Mouse (Mus musculus): ENCODE data around the gene Cdh13. TPM values are rescaled to one million over a fixed set of nuclear protein-coding genes. Genes with fewer than 3 reads are reported as not detected.

Cdh13 gene
- total RNA-seq, 1 experiment from 2014 or later = not detected

- no peak for ATAC-seq (replicated peaks; ENCODE audit: insufficient number of reproducible peaks, low FRiP score, low TSS enrichment, poor library complexity, severe bottlenecking)
Measured at GRCm38 (mm10) chr8:118815055-118815454, 531.5 kb downstream of the Cdh13 start.

GRCm38 (mm10) chr8:118826761-118827160, 543.2 kb downstream of the Cdh13 start:
- no peak for ATAC-seq (replicated peaks; ENCODE audit: insufficient number of reproducible peaks, low FRiP score, low TSS enrichment, poor library complexity, severe bottlenecking)

- ATAC-seq (replicated peaks; ENCODE audit: insufficient number of reproducible peaks, low FRiP score, low TSS enrichment, poor library complexity, severe bottlenecking) = no peak
Measured at GRCm38 (mm10) chr8:118827726-118828125, 544.2 kb downstream of the Cdh13 start.

GRCm38 (mm10) chr8:118830291-118830690, 546.8 kb downstream of the Cdh13 start:
- ATAC-seq (replicated peaks; ENCODE audit: insufficient number of reproducible peaks, low FRiP score, low TSS enrichment, poor library complexity, severe bottlenecking) = no peak

GRCm38 (mm10) chr8:118831026-118831425, 547.5 kb downstream of the Cdh13 start:
- ATAC-seq (replicated peaks; ENCODE audit: insufficient number of reproducible peaks, low FRiP score, low TSS enrichment, poor library complexity, severe bottlenecking) = no peak

- ATAC-seq (replicated peaks; ENCODE audit: insufficient number of reproducible peaks, low FRiP score, low TSS enrichment, poor library complexity, severe bottlenecking) = no peak
Measured at GRCm38 (mm10) chr8:118838801-118839200, 555.3 kb downstream of the Cdh13 start.

GRCm38 (mm10) chr8:118845690-118846089, 562.2 kb downstream of the Cdh13 start:
- no peak for ATAC-seq (replicated peaks; ENCODE audit: insufficient number of reproducible peaks, low FRiP score, low TSS enrichment, poor library complexity, severe bottlenecking)

GRCm38 (mm10) chr8:118848021-118848420, 564.5 kb downstream of the Cdh13 start:
- ATAC-seq (replicated peaks; ENCODE audit: insufficient number of reproducible peaks, low FRiP score, low TSS enrichment, poor library complexity, severe bottlenecking) = no peak

GRCm38 (mm10) chr8:118849515-118849914, 566.0 kb downstream of the Cdh13 start:
- no peak for ATAC-seq (replicated peaks; ENCODE audit: insufficient number of reproducible peaks, low FRiP score, low TSS enrichment, poor library complexity, severe bottlenecking)

GRCm38 (mm10) chr8:118850381-118850780, 566.8 kb downstream of the Cdh13 start:
- ATAC-seq (replicated peaks; ENCODE audit: insufficient number of reproducible peaks, low FRiP score, low TSS enrichment, poor library complexity, severe bottlenecking) = no peak

- no peak for ATAC-seq (replicated peaks; ENCODE audit: insufficient number of reproducible peaks, low FRiP score, low TSS enrichment, poor library complexity, severe bottlenecking)
Measured at GRCm38 (mm10) chr8:118851361-118851760, 567.8 kb downstream of the Cdh13 start.

- ATAC-seq (replicated peaks; ENCODE audit: insufficient number of reproducible peaks, low FRiP score, low TSS enrichment, poor library complexity, severe bottlenecking) = no peak
Measured at GRCm38 (mm10) chr8:118852861-118853260, 569.3 kb downstream of the Cdh13 start.

- ATAC-seq (replicated peaks; ENCODE audit: insufficient number of reproducible peaks, low FRiP score, low TSS enrichment, poor library complexity, severe bottlenecking) = no peak
Measured at GRCm38 (mm10) chr8:118854656-118855055, 571.1 kb downstream of the Cdh13 start.

GRCm38 (mm10) chr8:118866332-118866731, 582.8 kb downstream of the Cdh13 start:
- ATAC-seq (replicated peaks; ENCODE audit: insufficient number of reproducible peaks, low FRiP score, low TSS enrichment, poor library complexity, severe bottlenecking) = no peak

GRCm38 (mm10) chr8:118870711-118871110, 587.2 kb downstream of the Cdh13 start:
- ATAC-seq (replicated peaks; ENCODE audit: insufficient number of reproducible peaks, low FRiP score, low TSS enrichment, poor library complexity, severe bottlenecking) = no peak

- ATAC-seq (replicated peaks; ENCODE audit: insufficient number of reproducible peaks, low FRiP score, low TSS enrichment, poor library complexity, severe bottlenecking) = no peak
Measured at GRCm38 (mm10) chr8:118879939-118880825, 596.6 kb downstream of the Cdh13 start.

- ATAC-seq (replicated peaks; ENCODE audit: insufficient number of reproducible peaks, low FRiP score, low TSS enrichment, poor library complexity, severe bottlenecking) = no peak
Measured at GRCm38 (mm10) chr8:118884296-118884695, 600.8 kb downstream of the Cdh13 start.

- no peak for ATAC-seq (replicated peaks; ENCODE audit: insufficient number of reproducible peaks, low FRiP score, low TSS enrichment, poor library complexity, severe bottlenecking)
Measured at GRCm38 (mm10) chr8:118884988-118885387, 601.5 kb downstream of the Cdh13 start.

GRCm38 (mm10) chr8:118902402-118902801, 618.9 kb downstream of the Cdh13 start:
- no peak for ATAC-seq (replicated peaks; ENCODE audit: insufficient number of reproducible peaks, low FRiP score, low TSS enrichment, poor library complexity, severe bottlenecking)

GRCm38 (mm10) chr8:118916513-118916912, 633.0 kb downstream of the Cdh13 start:
- ATAC-seq (replicated peaks; ENCODE audit: insufficient number of reproducible peaks, low FRiP score, low TSS enrichment, poor library complexity, severe bottlenecking) = no peak

Measured in monocyte, adult 5-6 weeks (primary cell).